Mouse (Mus musculus) left cerebral cortex, postnatal 10 days (tissue): ENCODE measurements at regions not wholly inside any gene's neighbourhood (a gene's known extent, or its start where the extent isn't known, plus 50 kb on each side); places are given as distances from the start of the nearest gene placed in this dataset.

Experiments
- DNase-seq, 2 experiments: peaks; one replicate each; pipeline ENCODE4 v3.0.0; 2021 to 2022; ENCODE audit warnings: low spot score in 2 of 2, mixed read lengths in 1 of 2; ENCODE audit errors: extremely low spot score in 1 of 2
- intact Hi-C: fragments of 180-260 bp; cut with DNase I; formaldehyde crosslinking; loops from one replicate; pipeline ENCODE4 v1.15.1; 2025

DNA sequence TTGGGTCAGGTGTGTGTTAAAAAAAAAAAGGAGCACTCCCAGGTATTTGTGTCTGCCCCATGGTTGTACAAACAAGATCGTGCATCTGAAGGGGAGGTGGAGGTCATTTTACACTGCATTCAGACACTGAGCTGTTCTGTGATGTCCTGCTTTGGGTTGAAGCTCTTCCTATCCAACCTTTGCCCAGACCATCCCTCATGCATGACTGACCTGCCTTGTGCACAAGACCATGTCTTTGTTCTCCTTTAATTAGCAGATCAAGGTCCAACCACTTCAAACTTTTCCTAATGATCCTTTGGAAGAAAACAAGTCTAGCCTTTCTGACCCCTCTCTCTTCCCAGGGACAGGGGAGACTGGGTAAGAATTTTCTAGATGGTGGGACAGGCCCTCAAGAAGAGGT is 143.0 kb upstream of the Maf start:
- intact Hi-C loops, result no loop called here
- no peak for DNase-seq

DNA sequence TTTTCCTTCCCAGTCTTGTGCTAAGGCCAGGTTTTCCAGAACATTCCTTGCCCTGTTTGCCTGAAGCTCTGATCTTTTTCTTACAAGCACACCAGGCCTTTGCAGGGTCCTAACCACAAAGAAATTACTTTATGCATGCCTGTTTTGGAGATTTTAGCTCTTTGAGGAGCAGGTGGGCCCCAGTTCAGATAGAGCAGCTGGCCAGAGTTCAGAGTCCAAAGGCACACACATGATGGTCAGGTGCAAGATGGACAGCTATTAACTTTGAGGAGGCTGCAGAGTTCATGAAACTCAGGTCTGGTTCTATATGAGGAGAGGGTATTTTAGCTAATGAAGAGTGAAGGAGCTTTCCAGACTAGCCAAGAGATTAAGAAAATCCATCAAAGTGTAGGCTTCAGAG is 125.8 kb upstream of the Maf start:
- intact Hi-C loops, result no loop called here
- DNase-seq, result no peak

DNA sequence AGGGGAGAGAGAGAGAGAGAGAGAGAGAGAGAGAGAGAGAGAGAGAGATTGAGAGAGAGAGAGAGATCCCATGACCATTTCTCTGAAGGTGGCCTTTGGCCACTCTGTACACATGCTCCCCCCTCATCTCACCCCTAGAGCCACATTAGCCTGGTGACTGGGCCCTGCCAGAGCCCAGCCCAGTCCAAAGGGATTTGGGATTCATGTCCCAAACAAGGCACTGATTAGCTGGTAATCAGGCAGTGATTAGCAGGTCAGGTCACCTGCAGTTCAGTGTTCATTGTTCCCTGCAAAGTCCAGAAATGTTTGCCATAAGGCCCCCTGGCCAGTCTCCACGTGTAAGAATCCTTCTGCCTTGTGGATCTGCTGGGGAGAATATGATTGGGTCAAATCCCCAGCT is 124.1 kb upstream of the Maf start:
- intact Hi-C loops, result no loop called here
- no peak for DNase-seq

DNA sequence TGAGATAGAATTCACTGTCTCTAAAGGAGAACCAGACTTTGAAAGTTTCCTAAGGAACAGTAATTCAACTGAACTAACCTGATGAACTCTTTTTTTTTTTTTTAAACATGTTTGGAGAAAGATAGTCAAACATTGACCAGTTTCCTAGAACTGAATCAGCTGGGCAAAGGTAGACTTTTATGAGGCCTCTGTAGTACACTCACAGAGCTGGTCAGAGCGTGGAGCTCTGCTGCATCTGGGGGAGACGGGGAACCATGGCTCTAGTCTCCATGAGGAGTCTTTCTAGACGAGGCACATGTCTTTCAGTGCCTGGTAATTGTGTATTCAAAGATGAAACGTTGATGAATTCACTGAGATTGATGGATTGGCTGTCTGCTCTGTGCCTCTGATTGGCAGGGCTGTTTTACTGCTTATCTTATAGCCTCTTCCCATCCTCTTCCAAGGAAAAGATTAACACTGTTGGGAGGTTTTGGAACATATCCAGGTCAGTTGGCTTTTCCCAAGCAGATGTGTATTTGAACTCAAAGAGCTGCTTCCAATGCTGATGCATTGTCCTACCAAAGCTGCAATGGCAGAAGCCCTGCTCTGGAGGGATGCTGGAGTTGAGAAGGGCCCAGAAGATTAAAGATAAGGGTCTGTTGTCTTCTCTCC is 122.5 kb upstream of the Maf start:
- intact Hi-C loops, result no loop called here

DNA sequence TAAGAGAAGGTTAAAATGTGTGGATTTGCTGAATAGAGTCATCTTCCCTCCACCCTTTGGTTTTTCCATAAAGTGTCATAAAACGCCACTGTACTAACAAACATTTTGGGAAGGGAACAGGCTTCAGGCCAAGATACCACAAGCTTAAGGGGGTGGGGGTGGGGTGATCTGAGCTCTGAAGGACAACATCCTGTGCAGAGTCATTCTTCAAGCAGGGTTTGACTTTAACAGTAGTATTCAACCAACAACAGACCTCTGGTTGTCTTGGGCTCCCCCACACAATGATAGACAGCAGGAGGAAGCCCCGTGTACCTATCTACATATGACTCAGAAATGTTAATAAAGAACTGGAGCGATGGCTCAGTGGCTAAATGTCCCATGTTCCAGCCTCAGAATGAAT is 118.9 kb upstream of the Maf start:
- intact Hi-C loops, result no loop called here
- DNase-seq, result no peak

More for the DNA sequence above, 122.5 kb upstream of the Maf start:
- DNase-seq, result no peak

DNA sequence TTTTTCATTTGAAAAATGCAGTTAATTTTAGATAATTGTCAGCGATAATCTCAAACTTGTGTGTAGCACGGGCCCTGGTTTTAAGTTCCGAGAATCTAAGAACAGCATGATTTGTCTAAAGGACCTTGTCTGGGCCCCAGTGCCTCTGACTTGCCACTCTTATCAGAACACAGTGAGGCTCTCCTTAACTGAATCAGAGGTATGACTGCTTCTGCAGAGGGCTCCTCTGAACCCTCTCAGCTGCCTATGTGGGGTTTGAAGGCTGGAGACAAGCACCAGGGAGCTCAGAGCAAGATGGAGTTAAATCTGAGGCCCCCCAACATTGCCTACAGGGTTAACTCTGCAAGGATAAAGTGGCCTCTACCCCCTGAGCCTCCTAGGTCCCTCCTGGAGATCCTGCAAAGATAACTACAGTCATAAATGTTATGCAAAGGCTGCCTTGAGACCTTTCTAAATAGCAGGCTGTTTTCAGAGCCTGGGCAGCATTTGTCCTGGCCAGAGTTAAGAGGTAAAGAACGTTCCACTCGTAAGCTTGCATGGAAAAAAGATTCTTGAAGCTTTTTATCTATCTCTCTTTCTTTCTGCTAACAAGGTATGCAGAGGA is 118.4 kb upstream of the Maf start:
- DNase-seq, result no peak
- intact Hi-C loops, result no loop called here

DNA sequence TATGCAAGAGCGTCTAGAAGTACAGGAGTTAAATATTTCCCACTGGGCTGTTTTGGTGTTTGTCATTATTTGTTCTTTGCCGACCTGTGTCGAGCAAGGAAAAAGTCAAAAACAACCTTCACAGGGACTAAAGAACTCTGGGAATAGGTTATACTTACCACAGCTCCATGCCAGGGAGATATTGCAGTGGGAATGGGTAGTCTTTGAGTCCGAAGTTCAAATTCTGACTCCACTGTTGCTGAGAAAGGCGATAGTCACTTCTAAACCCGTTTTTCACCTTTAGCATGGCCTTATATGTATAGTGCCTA is 116.8 kb upstream of the Maf start:
- intact Hi-C loops, result no loop called here

DNA sequence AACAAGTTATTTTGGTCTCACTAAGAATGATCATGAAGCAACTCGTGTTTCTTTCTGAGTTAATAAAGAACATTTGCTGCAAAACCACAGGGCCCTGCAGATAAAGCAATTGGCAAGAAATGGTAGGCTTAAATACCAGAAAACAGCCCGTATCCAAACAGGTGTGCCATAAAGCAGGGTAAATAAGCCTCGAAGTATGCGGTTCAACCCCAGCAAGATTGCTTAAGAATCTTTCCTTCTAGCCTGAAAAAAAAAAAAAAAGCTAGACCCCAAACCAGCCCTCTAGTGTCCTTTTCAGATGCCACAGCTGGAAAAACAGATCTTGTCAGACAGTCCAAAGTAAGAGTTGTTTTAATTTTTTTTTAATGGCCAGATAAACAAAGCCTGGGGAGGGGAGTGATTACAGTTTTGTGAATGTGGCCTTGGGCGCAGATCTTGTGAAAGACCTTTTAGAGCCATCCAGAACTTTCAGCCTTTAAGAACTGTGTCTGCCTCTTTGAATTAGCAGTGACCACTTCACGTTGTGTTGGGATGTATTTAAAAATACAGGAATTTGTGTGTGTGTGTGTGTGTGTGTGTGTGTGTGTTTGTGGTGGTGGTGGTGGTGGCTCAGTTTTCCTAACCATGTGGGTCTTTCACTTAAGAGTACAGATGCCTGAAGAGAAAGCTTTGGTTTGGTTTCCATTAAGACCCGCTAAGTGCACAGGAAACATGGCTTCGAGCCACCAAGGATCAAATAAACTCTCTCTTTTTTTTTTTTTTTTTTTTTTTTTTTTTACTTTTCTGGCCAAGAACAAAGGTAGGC is 116.3 kb upstream of the Maf start:
- intact Hi-C loops, result no loop called here
- DNase-seq, result no peak

More for the DNA sequence above, 116.8 kb upstream of the Maf start:
- no peak for DNase-seq

DNA sequence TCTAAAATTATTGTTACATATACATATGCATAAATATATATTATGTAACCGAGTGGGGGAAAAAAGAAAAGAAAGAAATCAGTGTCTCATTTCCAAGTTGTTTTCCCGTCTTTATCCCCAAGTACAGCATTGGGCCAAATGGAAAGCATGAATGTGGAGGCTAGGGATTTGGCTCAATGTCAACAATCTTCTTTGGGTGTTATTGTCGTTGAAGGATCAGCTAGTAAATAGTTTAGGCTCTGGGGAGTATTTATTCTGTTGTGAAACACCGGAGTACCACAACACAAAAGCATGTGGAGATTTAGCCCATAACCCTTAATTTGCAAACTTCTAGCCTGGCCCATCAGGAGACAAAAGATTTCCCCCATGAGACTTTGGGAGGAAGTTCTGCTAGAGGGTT is 105.8 kb upstream of the Maf start:
- intact Hi-C loops, result no loop called here
- DNase-seq, result no peak

DNA sequence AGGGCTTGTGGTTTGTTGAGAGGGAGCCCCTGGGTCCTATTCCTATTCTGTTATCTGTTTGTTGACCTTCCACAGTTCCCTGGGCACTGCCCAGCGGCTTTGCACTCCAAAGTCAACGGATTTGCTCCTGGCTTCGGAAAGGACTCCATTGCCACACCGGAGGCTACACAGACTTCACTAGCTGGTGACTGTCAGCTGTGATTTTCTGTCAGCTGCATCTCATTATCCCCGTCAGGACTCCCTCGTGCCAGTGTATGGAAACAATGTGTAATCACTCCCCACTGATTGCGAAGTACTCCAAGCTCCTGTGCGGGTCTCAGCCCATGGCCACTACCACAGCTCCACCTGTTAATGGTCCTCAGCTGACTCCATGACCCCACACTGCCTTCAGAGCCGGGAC is 99.0 kb upstream of the Maf start:
- peak in 1 of 2 experiments; percentile 4 for DNase-seq
- intact Hi-C loops, result no loop called here

DNA sequence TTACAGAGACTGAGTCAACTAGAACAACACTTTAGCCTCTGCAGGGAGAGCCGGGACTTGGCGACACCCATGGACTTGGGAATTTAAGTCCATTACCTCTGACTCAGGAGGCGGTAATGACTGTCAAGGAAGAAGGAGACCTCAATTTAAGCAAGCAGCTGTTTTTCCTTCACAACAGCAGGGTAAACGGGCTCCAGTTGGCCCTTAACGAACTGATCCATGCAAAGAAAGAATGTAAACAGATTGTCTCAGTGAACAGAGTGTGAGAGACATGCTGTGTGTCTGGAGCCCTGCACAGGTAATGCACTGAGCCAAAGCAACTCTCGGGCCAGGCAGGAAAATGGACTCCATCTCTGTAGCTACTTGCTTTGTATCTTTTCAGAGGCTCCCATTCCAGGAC is 98.5 kb upstream of the Maf start:
- DNase-seq, result no peak
- intact Hi-C loops, result no loop called here

DNA sequence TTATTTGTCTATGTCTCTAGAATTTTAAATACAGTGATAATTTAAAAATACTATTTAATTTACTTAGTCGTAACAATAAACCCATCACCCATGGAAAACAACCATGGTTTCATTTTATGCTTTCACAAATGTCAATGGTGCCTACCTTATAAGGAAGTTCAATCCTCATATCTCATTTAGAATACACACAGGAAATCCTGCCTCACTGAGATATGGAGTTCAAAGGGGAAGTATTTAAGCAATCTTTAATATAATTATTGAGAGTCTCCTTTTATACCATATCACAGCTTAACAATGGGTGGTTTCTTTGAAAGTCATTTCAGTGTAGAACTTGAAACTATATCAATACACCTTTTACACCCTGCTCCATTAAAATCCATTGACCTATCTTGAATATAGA is 86.0 kb upstream of the Maf start:
- intact Hi-C loops, result no loop called here
- no peak for DNase-seq

DNA sequence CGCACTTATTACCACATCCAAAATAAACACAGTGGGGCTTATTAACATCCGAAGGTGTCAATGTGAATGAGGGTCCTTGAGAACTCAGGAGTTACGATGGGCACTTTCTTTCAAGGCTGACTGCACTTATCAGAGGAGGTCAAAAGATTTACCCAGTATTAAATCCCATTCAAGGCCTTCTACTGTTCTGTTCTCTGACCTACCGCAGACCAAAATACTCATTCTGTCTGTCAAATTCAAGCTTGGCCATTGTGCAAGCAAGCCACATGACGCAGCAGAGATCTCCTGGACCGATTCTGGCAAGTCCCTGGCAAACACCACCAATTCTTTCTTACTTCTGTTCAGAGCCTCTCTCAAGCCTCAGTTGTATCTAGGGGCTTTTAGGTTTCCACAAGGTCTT is 80.8 kb upstream of the Maf start:
- no peak for DNase-seq
- intact Hi-C loops, result no loop called here

DNA sequence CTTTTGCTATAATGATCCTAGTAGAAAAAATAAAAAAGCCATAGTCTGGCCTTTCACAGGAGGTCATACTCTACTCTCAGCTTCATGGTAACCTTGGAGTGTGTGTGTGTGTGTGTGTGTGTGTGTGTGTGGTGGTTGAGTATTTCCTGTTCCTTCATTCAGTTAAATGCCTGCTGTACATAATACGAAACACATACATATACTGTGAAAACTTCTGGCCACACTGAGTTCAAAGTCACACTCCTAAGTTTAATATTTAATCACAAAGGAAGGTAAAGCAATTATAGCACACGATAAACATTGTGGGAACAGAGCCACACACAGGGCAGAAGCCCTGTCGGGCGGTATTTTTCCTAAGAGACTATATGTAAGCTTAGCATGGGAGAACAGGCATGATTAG is 78.6 kb upstream of the Maf start:
- intact Hi-C loops, result no loop called here
- no peak for DNase-seq

DNA sequence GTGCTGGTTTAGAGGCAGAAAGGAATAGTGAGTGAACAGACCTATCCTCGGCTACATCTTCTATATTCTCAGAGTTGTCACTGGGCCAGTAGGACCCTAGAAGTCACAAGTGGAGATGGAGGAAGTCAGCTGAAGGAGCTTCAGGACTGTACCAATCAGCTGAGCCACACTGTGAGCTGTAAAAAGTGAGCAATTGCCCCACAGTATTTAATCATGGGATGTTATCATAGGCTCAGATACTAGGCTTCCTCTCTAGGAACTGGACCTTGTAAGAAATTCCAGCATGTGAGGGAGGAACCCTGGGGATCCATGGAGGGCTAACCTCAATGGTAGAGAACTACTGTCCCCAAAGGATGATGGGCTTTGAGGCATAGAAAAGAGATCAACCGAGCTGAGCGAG is 78.2 kb upstream of the Maf start:
- intact Hi-C loops, result no loop called here
- DNase-seq, result no peak

DNA sequence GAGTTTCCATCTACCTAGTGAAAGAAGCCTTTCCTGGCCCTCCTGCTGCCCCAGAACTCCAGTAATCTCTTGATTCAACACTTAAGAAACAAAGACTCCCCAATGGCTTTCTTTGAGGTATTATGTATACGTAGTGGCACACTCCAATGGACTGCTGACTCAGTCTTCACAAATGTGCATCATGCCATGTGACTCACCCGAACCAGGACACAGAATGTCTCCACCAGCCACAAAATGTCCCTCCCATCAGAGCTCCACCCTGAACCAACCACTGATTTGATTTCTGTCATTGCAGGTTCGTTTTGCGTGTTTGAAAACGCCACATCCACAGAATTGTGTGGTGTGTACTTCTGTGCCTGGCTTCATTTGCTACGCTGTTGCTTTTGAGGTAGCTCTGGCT is 75.8 kb upstream of the Maf start:
- DNase-seq, result no peak
- intact Hi-C loops, result no loop called here

DNA sequence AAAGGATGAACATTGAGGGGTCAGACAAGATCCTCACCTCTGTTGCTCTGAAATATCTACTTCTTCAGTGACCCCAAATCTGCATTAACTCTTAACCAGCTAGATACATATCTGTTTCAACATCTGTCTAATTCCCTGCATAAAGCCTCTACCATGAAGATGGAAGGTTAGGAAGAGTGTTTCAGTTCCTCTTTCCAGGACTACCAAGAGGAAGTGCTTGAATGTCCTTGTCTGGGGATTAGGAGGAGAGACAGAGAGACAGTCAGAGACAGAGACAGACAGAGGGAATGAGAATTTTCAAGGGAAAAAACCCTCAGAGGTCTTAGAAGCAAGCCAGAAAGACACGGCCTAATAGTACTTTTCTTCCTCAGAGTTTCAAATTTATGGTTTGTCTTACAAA is 70.8 kb upstream of the Maf start:
- intact Hi-C loops, result no loop called here

DNA sequence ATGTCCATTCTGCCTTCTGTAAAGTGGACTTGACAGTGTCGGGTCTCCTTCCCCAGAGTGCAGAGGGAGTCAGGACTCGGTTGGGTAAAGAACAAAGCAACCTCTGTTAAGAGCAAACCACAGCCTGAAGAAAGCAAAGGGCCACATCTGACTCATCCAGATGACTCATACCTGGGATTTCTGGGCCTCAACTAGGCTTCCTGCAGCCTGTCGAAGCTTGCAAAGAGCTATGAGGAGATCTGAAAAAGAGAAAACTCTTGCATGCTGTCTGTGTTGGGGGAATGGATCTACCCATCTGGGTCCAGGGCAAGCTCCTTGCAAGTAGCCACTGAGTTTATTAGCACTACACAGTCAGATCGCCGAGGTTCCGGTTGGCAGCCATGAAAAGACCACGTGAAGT is 63.5 kb upstream of the Maf start:
- intact Hi-C loops, result no loop called here
- no peak for DNase-seq

More for the DNA sequence above, 70.8 kb upstream of the Maf start:
- DNase-seq, result no peak

DNA sequence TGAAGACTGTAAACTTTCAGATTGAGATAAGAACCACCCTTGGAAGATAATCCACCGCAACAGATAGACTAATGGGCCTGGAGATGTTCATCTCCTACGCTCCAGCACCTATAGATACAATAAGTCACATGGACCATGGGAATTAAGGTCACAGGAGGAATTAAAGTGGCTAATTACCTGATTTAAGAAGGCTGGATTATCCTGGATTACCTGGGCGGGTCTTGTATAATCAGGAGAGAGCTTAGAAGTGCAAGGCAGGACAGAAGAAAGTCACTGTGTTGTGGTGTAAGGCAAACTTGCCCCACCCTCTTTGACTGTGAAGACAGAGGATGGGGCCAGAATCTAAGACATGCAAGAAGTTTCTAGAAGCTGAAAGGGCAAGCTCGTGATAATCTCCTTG is 61.0 kb upstream of the Maf start:
- intact Hi-C loops, result no loop called here
- no peak for DNase-seq

DNA sequence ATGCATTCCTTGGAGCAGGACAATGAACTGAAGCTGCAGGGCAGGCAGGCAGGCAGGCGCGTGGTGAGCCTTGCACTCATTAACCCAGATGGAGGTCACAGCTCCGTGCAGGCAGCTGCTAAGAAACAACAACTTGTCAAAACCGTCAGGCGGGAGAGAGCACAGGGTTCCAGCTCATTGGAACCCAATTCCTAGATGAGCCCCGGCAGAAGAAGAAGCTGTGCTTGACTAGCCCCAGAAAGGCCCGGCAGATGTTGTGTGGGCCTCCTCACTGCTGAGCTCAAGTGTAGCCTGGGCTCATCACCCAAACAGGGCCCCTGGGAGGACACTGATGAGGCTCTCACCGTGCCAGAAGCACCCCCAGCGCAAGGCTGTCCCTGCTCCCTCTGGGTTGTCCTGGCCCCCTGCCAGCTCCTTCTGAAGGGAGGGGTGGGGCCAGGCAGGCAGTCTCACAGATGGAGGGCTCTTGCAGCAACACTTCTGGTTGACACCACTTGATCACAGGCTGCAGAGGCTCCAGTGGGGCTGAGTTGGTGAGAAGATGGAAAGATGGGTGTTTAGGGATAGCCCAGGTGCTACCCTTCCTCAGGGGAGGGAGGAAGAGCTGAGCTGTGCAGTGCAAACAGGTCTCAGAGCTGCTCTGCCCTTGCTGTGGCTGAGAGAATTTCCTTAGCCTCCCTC is 58.8 kb upstream of the Maf start:
- DNase-seq, result peak in 1 of 2 experiments; percentile 69
- intact Hi-C loops, result no loop called here
